Mouse (Mus musculus): ENCODE measurements around the gene Coro2b. TPM values are rescaled to one million over a fixed set of nuclear protein-coding genes. Genes with fewer than 3 reads are reported as not detected.
A peak's percentile ranks its signal among the peaks of the same experiment; 100 is the strongest.

The Coro2b gene
- polyA plus RNA-seq, 1 experiment from 2014 or later = 19.9 TPM

GRCm38 (mm10) chr9:62491104-62491503 lies 45.7 kb downstream of the Coro2b start:
- no peak overlapping the region for H3K9ac ChIP-seq (replicated peaks; ENCODE audit: low read length)
- no peaks in the 10 kb centered on the region for H3K4me1 ChIP-seq (ENCODE audit: insufficient read depth, low read length)
- 72% methylated on average over 3 of the region's 3 CpGs for WGBS
- H3K9me3 ChIP-seq (ENCODE audit: low read length) = no peaks in the 10 kb centered on the region
- no peaks in the 10 kb centered on the region for H3K27me3 ChIP-seq (ENCODE audit: insufficient read depth, low read length)
- 0 out of 2 replicates have a peak, but pooled peaks cover 3% of the 10 kb centered on the region for H3K36me3 ChIP-seq (ENCODE audit: insufficient read depth, low read length)
- no peak overlapping the region for H3K27ac ChIP-seq (ENCODE audit: low read length)
- ATAC-seq (ENCODE audit: low FRiP score, low TSS enrichment) = peak; percentile 10; the same call in 1 of the 2 replicates
- no peak overlapping the region for H3K4me2 ChIP-seq (replicated peaks; ENCODE audit: low read depth, low read length)
- H3K4me3 ChIP-seq (ENCODE audit: low read length) = no peak overlapping the region

DNA sequence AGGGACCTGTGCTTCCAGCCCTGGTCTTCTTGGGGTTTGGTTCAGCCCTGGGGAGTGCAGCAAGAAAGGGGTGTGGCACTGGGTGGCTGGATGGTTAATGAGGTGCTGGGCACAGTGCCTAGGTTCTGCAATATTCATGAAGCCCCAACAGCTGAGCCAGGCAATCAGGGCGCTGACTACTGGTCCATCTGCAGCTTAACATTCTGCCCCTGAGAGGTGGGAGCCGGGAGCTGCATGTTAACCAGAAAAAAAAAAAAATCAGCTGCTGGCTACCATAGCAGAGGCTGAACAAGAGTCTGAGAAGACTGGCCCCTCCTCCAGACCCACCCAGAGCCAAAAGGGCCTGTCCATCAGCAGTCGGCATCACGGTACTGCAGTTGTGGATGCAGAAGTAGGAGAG lies 52.7 kb downstream of the Coro2b start:
- Histone ChIP-seq H3K27me3 (ENCODE audit: insufficient read depth, low read length) (no peaks in the 10 kb centered on the region), H3K4me2 (replicated peaks; ENCODE audit: low read depth, low read length) (no peak overlapping the region), H3K36me3 (ENCODE audit: insufficient read depth, low read length) (0 out of 2 replicates have a peak, but pooled peaks cover 3% of the 10 kb centered on the region), H3K27ac (ENCODE audit: low read length) (no peak overlapping the region), H3K9ac (replicated peaks; ENCODE audit: low read length) (no peak overlapping the region), H3K9me3 (ENCODE audit: low read length) (no peaks in the 10 kb centered on the region), H3K4me1 (ENCODE audit: insufficient read depth, low read length) (peaks cover 12% of the 10 kb centered on the region; the same call in 1 of the 2 replicates), H3K4me3 (ENCODE audit: low read length) (no peak overlapping the region)
- WGBS = 35% methylated on average over 4 of the region's 4 CpGs
- ATAC-seq (ENCODE audit: low FRiP score, low TSS enrichment) = no peak

- ATAC-seq (ENCODE audit: low FRiP score, low TSS enrichment) = no peak
- Histone ChIP-seq H3K27ac (ENCODE audit: low read length) (no peak overlapping the region), H3K9ac (replicated peaks; ENCODE audit: low read length) (no peak overlapping the region), H3K4me2 (replicated peaks; ENCODE audit: low read depth, low read length) (no peak overlapping the region), H3K9me3 (ENCODE audit: low read length) (no peaks in the 10 kb centered on the region), H3K4me3 (ENCODE audit: low read length) (no peak overlapping the region), H3K4me1 (ENCODE audit: insufficient read depth, low read length) (peaks cover 13% of the 10 kb centered on the region; the same call in 1 of the 2 replicates), H3K36me3 (ENCODE audit: insufficient read depth, low read length) (0 out of 2 replicates have a peak, but pooled peaks cover 3% of the 10 kb centered on the region), H3K27me3 (ENCODE audit: insufficient read depth, low read length) (no peaks in the 10 kb centered on the region)
- WGBS = 89% methylated on average over 3 of the region's 3 CpGs
These were observed 54.1 kb downstream of the Coro2b start for GRCm38 (mm10) chr9:62482788-62483187.

DNA sequence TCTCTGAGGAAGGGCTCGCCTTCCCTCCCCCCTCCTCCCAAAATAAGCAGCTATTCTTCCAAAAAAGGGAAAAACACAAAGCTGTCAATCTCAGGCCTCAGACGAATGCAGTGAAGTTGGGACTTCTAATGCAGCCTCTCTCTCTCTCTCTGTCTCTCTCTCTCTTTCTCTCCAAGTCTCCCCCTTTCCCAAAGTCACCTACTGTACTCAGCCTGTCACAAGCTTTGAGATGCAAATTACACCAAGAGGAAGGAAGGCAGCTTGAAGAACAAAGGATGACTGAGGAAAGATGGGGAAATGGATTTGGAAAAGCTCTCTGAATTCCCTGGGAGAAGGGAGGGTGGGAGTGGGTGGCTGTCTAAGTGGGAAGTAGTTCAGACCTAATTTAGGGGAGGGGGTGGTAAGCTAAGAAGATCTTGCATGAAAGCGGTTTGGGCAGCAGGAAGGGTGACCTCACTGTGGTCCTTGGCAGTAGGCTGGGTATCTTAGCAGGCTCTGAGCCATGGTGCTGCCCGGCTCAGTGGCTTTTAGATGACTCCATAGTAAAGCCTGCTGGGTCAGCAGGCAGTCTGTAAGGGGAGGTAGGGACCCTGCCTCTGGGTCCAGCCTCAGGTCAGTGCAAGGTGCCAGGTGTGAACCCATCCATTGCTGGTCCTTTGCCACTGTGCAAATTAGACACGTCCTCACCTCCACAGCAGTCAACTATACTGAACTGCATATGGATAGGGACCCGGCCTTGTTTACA lies 55.8 kb downstream of the Coro2b start:
- H3K27me3 ChIP-seq (ENCODE audit: insufficient read depth, low read length) = no peaks in the 10 kb centered on the region
- peaks cover 23% of the 10 kb centered on the region for H3K4me1 ChIP-seq (ENCODE audit: insufficient read depth, low read length)
- H3K27ac ChIP-seq (ENCODE audit: low read length) = no peak overlapping the region
- H3K36me3 ChIP-seq (ENCODE audit: insufficient read depth, low read length) = no peaks in the 10 kb centered on the region
- H3K4me2 ChIP-seq (replicated peaks; ENCODE audit: low read depth, low read length) = no peak overlapping the region
- no peak for ATAC-seq (ENCODE audit: low FRiP score, low TSS enrichment)
- WGBS = 57% methylated on average over 6 of the region's 6 CpGs
- H3K9me3 ChIP-seq (ENCODE audit: low read length) = no peaks in the 10 kb centered on the region
- no peak overlapping the region for H3K9ac ChIP-seq (replicated peaks; ENCODE audit: low read length)
- no peak overlapping the region for H3K4me3 ChIP-seq (ENCODE audit: low read length)

DNA sequence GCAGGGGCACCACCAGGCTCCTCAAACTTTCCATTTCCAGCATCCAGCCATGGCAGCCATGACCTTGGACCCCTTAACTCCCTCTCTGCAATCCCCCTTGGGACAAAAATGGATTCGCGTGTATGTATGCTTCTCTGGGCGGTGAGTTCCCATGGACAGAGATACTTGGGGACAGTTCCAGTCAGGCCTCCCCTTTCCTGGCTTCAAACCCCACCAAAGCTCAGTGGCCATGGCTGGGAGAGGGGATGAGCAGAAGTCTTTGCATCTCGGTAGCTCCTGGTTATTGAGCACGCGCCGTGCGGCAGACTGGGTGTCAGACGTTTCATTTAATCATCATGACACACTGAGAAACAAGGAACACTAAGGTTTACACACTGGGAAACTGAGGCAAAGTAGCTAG lies 56.7 kb downstream of the Coro2b start:
- H3K4me1 ChIP-seq (ENCODE audit: insufficient read depth, low read length) = peaks cover 23% of the 10 kb centered on the region
- H3K4me3 ChIP-seq (ENCODE audit: low read length) = no peak overlapping the region
- no peaks in the 10 kb centered on the region for H3K27me3 ChIP-seq (ENCODE audit: insufficient read depth, low read length)
- ATAC-seq (ENCODE audit: low FRiP score, low TSS enrichment) = no peak
- H3K36me3 ChIP-seq (ENCODE audit: insufficient read depth, low read length) = no peaks in the 10 kb centered on the region
- no peak overlapping the region for H3K9ac ChIP-seq (replicated peaks; ENCODE audit: low read length)
- H3K4me2 ChIP-seq (replicated peaks; ENCODE audit: low read depth, low read length) = no peak overlapping the region
- no peaks in the 10 kb centered on the region for H3K9me3 ChIP-seq (ENCODE audit: low read length)
- 89% methylated on average over 9 of the region's 9 CpGs for WGBS
- H3K27ac ChIP-seq (ENCODE audit: low read length) = no peak overlapping the region

DNA sequence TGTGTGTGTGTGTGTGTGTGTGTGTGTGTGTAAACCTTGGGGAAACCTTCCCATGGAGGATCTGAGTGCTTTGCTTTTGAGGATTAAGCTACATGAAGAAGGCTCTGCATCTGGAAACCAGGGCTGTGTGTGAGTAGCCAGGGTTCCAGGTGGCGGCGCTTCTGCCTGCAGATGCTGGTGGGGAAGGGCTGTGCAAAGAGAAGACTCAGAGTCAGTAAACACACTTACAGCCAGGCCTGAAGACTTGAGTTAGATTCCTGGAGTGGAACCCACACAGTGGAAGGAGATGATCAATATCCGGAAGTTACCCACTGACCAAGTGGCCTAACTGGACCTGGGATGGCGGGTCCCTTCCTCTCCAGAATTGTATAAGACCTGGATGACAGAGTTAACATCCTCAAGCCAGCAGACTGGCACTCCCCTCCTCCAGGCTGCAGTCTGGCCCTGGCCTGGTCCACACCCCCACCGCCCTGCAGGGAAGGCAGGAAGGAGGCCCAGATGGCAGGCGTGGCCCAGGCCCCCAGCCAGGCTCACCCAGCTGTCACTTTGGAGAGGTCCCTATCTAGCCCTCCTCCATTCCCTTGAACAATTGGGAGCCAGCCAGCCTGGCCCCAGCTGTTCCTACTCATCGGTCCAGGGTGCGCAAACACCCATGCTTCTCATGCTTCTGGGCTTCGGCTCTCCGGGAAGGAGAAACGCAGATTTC lies 59.9 kb downstream of the Coro2b start:
- H3K27me3 ChIP-seq (ENCODE audit: insufficient read depth, low read length) = no peaks in the 10 kb centered on the region
- no peak overlapping the region for H3K4me2 ChIP-seq (replicated peaks; ENCODE audit: low read depth, low read length)
- 46% methylated on average over 11 of the region's 11 CpGs for WGBS

DNA sequence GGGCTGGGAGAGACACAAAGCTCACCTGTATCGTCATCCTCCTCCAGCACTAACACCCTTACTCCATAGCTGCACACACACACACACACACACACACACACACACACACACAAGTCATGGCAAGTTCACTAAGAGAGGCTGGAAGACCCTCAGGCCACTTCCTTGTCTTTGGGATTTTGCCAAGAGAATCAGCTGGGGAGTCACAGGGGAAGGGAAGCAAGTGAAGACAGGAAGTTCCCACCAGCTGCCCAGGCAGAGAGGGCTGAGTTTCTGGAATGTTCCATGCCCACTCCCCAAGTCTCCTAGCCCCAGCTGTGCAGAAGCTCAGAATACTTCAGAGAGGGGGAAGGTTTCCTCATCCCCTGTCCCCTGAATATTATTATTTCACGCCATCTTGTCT lies 62.6 kb downstream of the Coro2b start:
- Histone ChIP-seq H3K9me3 (ENCODE audit: low read length) (no peaks in the 10 kb centered on the region), H3K4me2 (replicated peaks; ENCODE audit: low read depth, low read length) (no peak overlapping the region), H3K36me3 (ENCODE audit: insufficient read depth, low read length) (no peaks in the 10 kb centered on the region), H3K4me3 (ENCODE audit: low read length) (no peak overlapping the region), H3K4me1 (ENCODE audit: insufficient read depth, low read length) (peaks cover 17% of the 10 kb centered on the region), H3K27ac (ENCODE audit: low read length) (no peak overlapping the region), H3K9ac (replicated peaks; ENCODE audit: low read length) (no peak overlapping the region), H3K27me3 (ENCODE audit: insufficient read depth, low read length) (no peaks in the 10 kb centered on the region)
- no peak for ATAC-seq (ENCODE audit: low FRiP score, low TSS enrichment)
- 78% methylated on average over 2 of the region's 2 CpGs for WGBS

More for the DNA sequence above, 59.9 kb downstream of the Coro2b start:
- Histone ChIP-seq H3K4me1 (ENCODE audit: insufficient read depth, low read length) (peaks cover 28% of the 10 kb centered on the region), H3K9me3 (ENCODE audit: low read length) (no peaks in the 10 kb centered on the region), H3K36me3 (ENCODE audit: insufficient read depth, low read length) (no peaks in the 10 kb centered on the region), H3K9ac (replicated peaks; ENCODE audit: low read length) (0 out of 2 replicates have a peak overlapping the region, but pooled peaks have one; percentile 11), H3K4me3 (ENCODE audit: low read length) (no peak overlapping the region), H3K27ac (ENCODE audit: low read length) (peak overlapping the region; percentile 76)
- peak; percentile 88 for ATAC-seq (ENCODE audit: low FRiP score, low TSS enrichment)

DNA sequence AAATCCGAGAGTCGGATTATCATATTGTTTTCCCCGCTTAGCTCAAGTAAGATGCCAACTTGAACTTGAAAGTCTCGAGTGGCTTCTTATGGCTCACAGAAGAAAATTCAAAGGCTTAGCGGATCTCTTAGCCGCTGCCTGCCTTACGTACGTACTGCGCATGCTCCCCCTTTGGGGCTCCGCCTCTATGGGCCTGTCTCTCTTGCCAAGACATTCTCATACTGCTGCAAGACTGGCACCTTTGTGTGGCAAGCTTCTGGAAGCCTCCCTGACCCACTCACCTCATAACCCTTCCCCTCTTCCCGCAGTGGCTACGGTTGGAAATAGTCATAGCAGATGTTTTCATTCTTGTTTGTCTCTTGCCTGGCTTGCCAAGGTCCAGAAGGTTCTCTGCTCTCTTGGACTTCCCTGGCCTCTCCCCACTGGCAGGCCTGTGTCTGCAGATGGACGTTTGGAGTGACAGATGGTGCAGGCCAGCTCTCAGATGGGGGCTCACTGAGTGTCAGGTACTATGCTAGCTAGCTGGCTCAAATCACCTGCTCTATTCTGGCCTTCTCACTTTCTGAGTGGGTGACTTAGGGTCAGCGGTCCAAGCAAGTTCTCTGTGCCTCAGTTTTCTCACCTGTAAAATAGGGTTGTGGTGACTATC lies 65.2 kb downstream of the Coro2b start:
- Histone ChIP-seq H3K36me3 (ENCODE audit: insufficient read depth, low read length) (no peaks in the 10 kb centered on the region), H3K27me3 (ENCODE audit: insufficient read depth, low read length) (no peaks in the 10 kb centered on the region), H3K9ac (replicated peaks; ENCODE audit: low read length) (no peak overlapping the region), H3K4me1 (ENCODE audit: insufficient read depth, low read length) (peaks cover 5% of the 10 kb centered on the region; the same call in 1 of the 2 replicates), H3K4me2 (replicated peaks; ENCODE audit: low read depth, low read length) (no peak overlapping the region), H3K9me3 (ENCODE audit: low read length) (no peaks in the 10 kb centered on the region), H3K27ac (ENCODE audit: low read length) (no peak overlapping the region), H3K4me3 (ENCODE audit: low read length) (no peak overlapping the region)
- ATAC-seq (ENCODE audit: low FRiP score, low TSS enrichment) = no peak
- WGBS = 88% methylated on average over 14 of the region's 14 CpGs

DNA sequence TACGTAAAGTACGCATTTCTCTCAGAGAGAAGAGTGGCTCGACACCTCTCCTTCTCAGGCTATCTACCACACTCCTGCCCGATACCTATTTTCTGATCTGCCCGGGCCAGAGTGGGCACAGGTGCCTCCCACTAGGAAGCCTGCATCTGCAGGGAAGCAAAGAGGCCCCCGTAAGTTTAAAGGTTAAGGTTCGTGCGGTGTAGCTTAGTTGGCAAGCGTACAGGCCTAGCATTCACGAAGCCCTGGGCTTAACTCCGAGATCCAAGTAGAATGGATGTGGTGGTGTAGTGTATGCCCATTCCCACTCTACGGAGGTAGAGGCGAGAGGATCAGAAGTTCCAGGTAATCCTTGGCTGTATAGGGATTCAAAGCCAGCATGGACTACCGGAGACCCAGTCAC lies 65.8 kb downstream of the Coro2b start:
- H3K27ac ChIP-seq (ENCODE audit: low read length) = no peak overlapping the region
- 95% methylated on average over 14 of the region's 14 CpGs for WGBS

More for the DNA sequence above, 65.8 kb downstream of the Coro2b start:
- peaks cover 5% of the 10 kb centered on the region; the same call in 1 of the 2 replicates for H3K4me1 ChIP-seq (ENCODE audit: insufficient read depth, low read length)
- H3K4me3 ChIP-seq (ENCODE audit: low read length) = no peak overlapping the region
- H3K4me2 ChIP-seq (replicated peaks; ENCODE audit: low read depth, low read length) = no peak overlapping the region
- no peaks in the 10 kb centered on the region for H3K36me3 ChIP-seq (ENCODE audit: insufficient read depth, low read length)
- H3K9me3 ChIP-seq (ENCODE audit: low read length) = no peaks in the 10 kb centered on the region
- no peak for ATAC-seq (ENCODE audit: low FRiP score, low TSS enrichment)
- no peaks in the 10 kb centered on the region for H3K27me3 ChIP-seq (ENCODE audit: insufficient read depth, low read length)
- no peak overlapping the region for H3K9ac ChIP-seq (replicated peaks; ENCODE audit: low read length)
